Mouse (Mus musculus): Measurements from ENCODE around the gene Clip3. TPM values are rescaled to one million over a fixed set of nuclear protein-coding genes. Genes with fewer than 3 reads are reported as not detected.
A peak's percentile ranks its signal among the peaks of the same experiment; 100 is the strongest.

Gene Clip3
- polyA plus RNA-seq (2015; fragmentation: Nextera tagmentation; extraction: Ambion mirVana) = 92.0 and 99.2 TPM in 2 replicates

DNA sequence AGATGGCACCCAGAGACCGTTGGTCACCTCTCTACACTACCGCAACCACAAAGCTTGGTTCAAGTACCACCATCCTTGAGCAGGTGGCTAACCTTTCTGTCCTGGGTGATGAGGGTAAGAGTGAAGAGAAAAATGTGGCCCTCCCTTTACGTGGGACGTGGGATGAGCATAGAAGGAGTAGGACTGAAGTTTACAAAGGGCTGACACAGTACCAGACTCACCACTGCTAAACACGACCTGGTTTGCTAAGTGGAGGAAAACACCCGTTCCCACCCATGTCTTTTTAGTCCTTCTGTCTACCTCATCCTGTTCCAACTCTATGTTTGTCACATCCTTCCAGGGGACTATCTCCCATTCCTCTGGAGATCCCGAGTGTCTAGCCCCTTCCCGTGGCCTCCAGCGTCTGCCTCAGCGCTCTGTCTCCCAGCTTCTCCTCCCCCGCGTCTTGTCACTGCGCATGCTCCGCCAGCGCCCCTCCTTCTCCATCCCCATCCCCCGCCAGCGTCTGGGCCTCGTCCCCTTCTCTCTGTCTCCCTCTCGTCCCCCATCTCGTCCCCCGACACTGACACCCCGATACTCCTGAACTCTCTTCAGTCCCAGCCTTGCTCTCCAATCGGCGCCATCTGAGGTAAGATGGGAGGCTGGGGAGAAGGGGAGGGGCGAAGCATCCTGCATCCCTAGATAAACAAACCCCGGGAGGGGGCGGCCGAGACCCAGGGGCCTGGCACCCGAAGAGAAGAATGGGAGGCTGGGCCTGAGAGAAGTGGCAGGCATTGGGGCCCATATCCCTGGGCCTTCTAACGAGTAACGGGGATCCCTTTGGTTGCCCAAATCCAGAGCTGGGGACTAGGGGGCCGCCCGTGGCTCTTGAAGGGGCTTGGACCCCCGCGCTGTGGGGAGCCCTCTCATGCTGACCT is at the start of gene Clip3:
Gene Clip3 (plus strand): TSS at position 514 of the 917 bp plus-strand sequence.
- Histone ChIP-seq H3K4me3 (replicated peaks) (peak within 1 kb of the TSS; percentile 97), H3K36me3 (peaks cover 30% of the 10 kb centered on the region), H3K9me3 (no peaks in the 10 kb centered on the region), H3K27me3 (0 out of 2 replicates have a peak, but pooled peaks cover 4% of the 10 kb centered on the region), H3K4me1 (replicated peaks) (peaks cover 48% of the 10 kb centered on the region), H3K4me2 (replicated peaks) (peak within 1 kb of the TSS; percentile 96), H3K27ac (peak within 1 kb of the TSS; percentile 78), H3K9ac (replicated peaks) (peak within 1 kb of the TSS; percentile 99)
- WGBS = 6% methylated on average over 35 of the region's 35 CpGs
- peak; percentile 89 for ATAC-seq

GRCm38 (mm10) chr7:30251956-30252954 is 39.3 kb upstream of the Clip3 start:
- Histone ChIP-seq H3K4me1 (replicated peaks) (no peaks in the 10 kb centered on the region), H3K4me2 (replicated peaks) (no peak overlapping the region), H3K9ac (replicated peaks) (no peak overlapping the region), H3K27ac (no peak overlapping the region), H3K9me3 (no peaks in the 10 kb centered on the region), H3K4me3 (replicated peaks) (no peak overlapping the region), H3K27me3 (no peaks in the 10 kb centered on the region), H3K36me3 (peaks cover 20% of the 10 kb centered on the region)
- 90% methylated on average over 12 of the region's 12 CpGs for WGBS
- ATAC-seq = no peak

DNA sequence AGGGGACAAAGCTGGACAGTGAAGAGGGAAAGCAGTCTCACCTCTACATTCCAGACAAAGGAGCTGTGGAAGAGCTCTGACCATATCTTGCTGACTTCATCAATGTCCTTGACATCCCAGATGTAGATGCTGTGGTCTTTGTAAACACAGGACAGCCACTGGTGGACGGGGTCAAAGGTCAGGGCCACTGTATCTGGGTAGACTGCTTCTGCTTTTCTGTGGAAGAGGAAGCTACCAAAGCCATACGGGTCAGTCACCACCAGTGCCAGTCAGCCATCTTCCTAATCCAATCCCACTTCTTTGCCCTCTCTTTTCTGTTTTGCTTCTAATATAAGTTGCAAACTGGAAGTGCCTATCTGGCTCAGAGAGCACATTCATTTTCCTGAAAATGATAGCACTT is 26.5 kb upstream of the Clip3 start:
- H3K27ac ChIP-seq = no peak overlapping the region
- no peak overlapping the region for H3K4me3 ChIP-seq (replicated peaks)
- ATAC-seq = no peak
- peaks cover 38% of the 10 kb centered on the region for H3K36me3 ChIP-seq
- 88% methylated on average over 2 of the region's 2 CpGs for WGBS
- no peak overlapping the region for H3K4me2 ChIP-seq (replicated peaks)
- H3K9me3 ChIP-seq = no peaks in the 10 kb centered on the region
- no peak overlapping the region for H3K9ac ChIP-seq (replicated peaks)
- no peaks in the 10 kb centered on the region for H3K4me1 ChIP-seq (replicated peaks)
- H3K27me3 ChIP-seq = no peaks in the 10 kb centered on the region

- Histone ChIP-seq H3K36me3 (peaks cover 40% of the 10 kb centered on the region), H3K4me3 (replicated peaks) (no peak overlapping the region)
- no peak for ATAC-seq
These were observed 26.0 kb upstream of the Clip3 start for GRCm38 (mm10) chr7:30265531-30265930.

DNA sequence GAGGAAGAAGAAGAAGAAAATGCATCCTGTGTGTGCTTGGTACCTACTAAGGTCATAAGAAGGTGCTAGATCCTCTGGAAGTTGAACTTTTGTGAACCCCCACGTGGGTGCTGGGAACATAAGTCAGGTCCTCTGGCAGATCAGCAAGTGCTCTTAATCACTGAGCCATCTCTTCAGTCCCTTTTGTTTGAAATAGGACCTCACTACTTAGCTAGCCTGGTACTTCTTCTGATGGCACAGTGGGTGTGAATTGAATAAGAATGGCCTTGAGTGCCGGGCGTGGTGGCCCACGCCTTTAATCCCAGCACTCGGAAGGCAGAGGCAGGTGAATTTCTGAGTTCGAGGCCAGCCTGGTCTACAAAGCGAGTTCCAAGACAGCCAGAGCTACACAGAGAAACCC is 25.6 kb upstream of the Clip3 start:
- no peaks in the 10 kb centered on the region for H3K4me1 ChIP-seq (replicated peaks)
- no peak overlapping the region for H3K27ac ChIP-seq
- WGBS = 90% methylated on average over 7 of the region's 7 CpGs
- H3K9ac ChIP-seq (replicated peaks) = no peak overlapping the region
- no peak for ATAC-seq
- H3K36me3 ChIP-seq = peaks cover 40% of the 10 kb centered on the region
- no peaks in the 10 kb centered on the region for H3K27me3 ChIP-seq
- H3K9me3 ChIP-seq = no peaks in the 10 kb centered on the region
- no peak overlapping the region for H3K4me2 ChIP-seq (replicated peaks)
- H3K4me3 ChIP-seq (replicated peaks) = no peak overlapping the region

More at GRCm38 (mm10) chr7:30265531-30265930, 26.0 kb upstream of the Clip3 start:
- Histone ChIP-seq H3K4me2 (replicated peaks) (no peak overlapping the region), H3K27ac (no peak overlapping the region), H3K9ac (replicated peaks) (no peak overlapping the region), H3K9me3 (no peaks in the 10 kb centered on the region), H3K4me1 (replicated peaks) (no peaks in the 10 kb centered on the region), H3K27me3 (no peaks in the 10 kb centered on the region)
- WGBS = 92% methylated on average over 5 of the region's 5 CpGs

- no peaks in the 10 kb centered on the region for H3K4me1 ChIP-seq (replicated peaks)
- no peaks in the 10 kb centered on the region for H3K9me3 ChIP-seq
- no peak overlapping the region for H3K4me2 ChIP-seq (replicated peaks)
- H3K4me3 ChIP-seq (replicated peaks) = no peak overlapping the region
- no peaks in the 10 kb centered on the region for H3K27me3 ChIP-seq
- H3K9ac ChIP-seq (replicated peaks) = no peak overlapping the region
- no peak for ATAC-seq
- H3K36me3 ChIP-seq = peaks cover 33% of the 10 kb centered on the region
- H3K27ac ChIP-seq = no peak overlapping the region
- WGBS = 79% methylated on average over 3 of the region's 3 CpGs
These were observed 24.7 kb upstream of the Clip3 start for GRCm38 (mm10) chr7:30266780-30267179.

GRCm38 (mm10) chr7:30269641-30270040 is 21.9 kb upstream of the Clip3 start:
- H3K27ac ChIP-seq = no peak overlapping the region
- H3K27me3 ChIP-seq = no peaks in the 10 kb centered on the region
- no peaks in the 10 kb centered on the region for H3K4me1 ChIP-seq (replicated peaks)
- H3K4me2 ChIP-seq (replicated peaks) = no peak overlapping the region
- H3K9me3 ChIP-seq = no peaks in the 10 kb centered on the region
- H3K36me3 ChIP-seq = peaks cover 17% of the 10 kb centered on the region
- no peak overlapping the region for H3K4me3 ChIP-seq (replicated peaks)
- 89% methylated on average over 4 of the region's 4 CpGs for WGBS
- H3K9ac ChIP-seq (replicated peaks) = no peak overlapping the region
- no peak for ATAC-seq

GRCm38 (mm10) chr7:30274383-30274782 is 17.1 kb upstream of the Clip3 start:
- WGBS = 91% methylated on average over 6 of the region's 6 CpGs
- H3K4me3 ChIP-seq (replicated peaks) = no peak overlapping the region
- H3K4me2 ChIP-seq (replicated peaks) = no peak overlapping the region
- peaks cover 7% of the 10 kb centered on the region; the same call in 1 of the 2 replicates for H3K36me3 ChIP-seq
- no peaks in the 10 kb centered on the region for H3K27me3 ChIP-seq
- no peak for ATAC-seq
- no peak overlapping the region for H3K27ac ChIP-seq
- no peaks in the 10 kb centered on the region for H3K9me3 ChIP-seq
- no peak overlapping the region for H3K9ac ChIP-seq (replicated peaks)
- H3K4me1 ChIP-seq (replicated peaks) = peaks cover 5% of the 10 kb centered on the region

DNA sequence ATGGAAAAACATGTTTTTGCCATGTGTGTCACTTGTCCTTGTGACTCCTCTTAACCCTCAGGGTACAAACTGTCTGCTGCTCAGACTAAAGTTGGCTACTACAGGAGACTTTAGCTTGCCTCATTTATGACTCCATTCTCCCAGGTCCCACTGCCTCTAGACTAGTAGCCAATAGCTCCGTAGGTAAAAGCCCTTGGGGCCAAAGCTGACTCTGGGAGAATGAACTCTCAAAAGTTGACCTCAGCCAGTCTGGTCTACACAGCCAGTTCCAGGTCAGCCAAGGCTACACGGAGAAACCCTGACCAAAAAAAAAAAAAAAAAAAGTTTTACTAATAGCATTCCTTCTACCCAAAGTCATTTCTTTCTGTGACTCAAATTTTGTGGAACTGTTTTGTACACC is 12.6 kb upstream of the Clip3 start:
- H3K4me2 ChIP-seq (replicated peaks) = peak overlapping the region; percentile 92
- peaks cover 19% of the 10 kb centered on the region for H3K4me1 ChIP-seq (replicated peaks)
- no peaks in the 10 kb centered on the region for H3K9me3 ChIP-seq
- H3K4me3 ChIP-seq (replicated peaks) = peak overlapping the region; percentile 75; the same call in 1 of the 2 replicates
- H3K36me3 ChIP-seq = no peaks in the 10 kb centered on the region
- H3K9ac ChIP-seq (replicated peaks) = no peak overlapping the region
- WGBS = 64% methylated on average over 2 of the region's 2 CpGs
- H3K27me3 ChIP-seq = no peaks in the 10 kb centered on the region
- H3K27ac ChIP-seq = no peak overlapping the region
- ATAC-seq = no peak

- Histone ChIP-seq H3K4me1 (replicated peaks) (peaks cover 19% of the 10 kb centered on the region), H3K4me2 (replicated peaks) (peak overlapping the region; percentile 92), H3K27ac (peak overlapping the region; percentile 98; the same call in 1 of the 2 replicates), H3K4me3 (replicated peaks) (peak overlapping the region; percentile 75), H3K9ac (replicated peaks) (peak overlapping the region; percentile 72), H3K36me3 (no peaks in the 10 kb centered on the region), H3K9me3 (no peaks in the 10 kb centered on the region), H3K27me3 (no peaks in the 10 kb centered on the region)
- ATAC-seq = peak; percentile 24; the same call in 1 of the 2 replicates
- under 1% methylated on average over 6 of the region's 6 CpGs for WGBS
These were observed 12.0 kb upstream of the Clip3 start for GRCm38 (mm10) chr7:30279536-30279935.

DNA sequence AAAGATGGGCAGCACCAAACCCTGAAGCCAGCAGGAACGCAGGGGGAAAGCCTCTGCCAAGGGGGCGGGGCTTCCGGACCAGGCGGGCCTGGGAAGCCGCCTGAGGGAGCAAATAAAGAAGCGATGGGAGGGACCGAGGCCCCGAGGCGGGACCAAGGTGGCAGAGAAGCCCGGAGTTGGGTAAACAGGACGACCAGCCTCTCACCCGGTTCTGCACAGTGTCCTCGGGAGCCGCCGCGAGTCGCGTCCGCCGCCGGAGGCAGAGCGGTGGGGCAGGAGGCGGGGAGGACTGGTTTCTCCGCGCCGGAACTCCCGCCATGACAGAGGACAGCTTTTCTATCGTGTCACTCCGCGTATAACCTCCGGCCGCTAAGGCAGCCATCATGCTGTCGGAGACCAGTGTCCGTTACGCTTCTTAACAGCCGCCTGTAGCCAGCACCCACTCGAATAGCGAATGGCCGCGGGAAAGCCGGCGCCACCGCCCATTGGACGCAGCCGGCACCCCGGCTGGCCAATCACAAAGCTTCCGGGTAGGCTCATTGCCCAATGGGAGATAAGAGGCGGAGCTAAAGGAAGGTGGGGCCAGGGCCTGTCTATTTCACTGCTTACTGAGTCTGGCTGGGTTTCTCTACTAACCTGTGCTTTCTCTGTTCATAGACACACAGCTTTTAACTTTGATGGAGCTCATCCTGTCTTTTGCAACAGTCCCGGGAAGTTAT is 11.4 kb upstream of the Clip3 start, which contains the start of the genes Thap8 and Wdr62:
Gene Thap8 (plus strand): TSS at position 144 of the 719 bp plus-strand sequence.
Gene Wdr62 (minus strand): TSS at position 469 of the 719 bp plus-strand sequence.
- Histone ChIP-seq H3K27me3 (no peaks in the 10 kb centered on the region), H3K4me3 (replicated peaks) (peak within 1 kb of the TSS; percentile 75), H3K9ac (replicated peaks) (peak within 1 kb of the TSS; percentile 72), H3K4me1 (replicated peaks) (peaks cover 19% of the 10 kb centered on the region), H3K9me3 (no peaks in the 10 kb centered on the region), H3K4me2 (replicated peaks) (peak within 1 kb of the TSS; percentile 92), H3K27ac (peak within 1 kb of the TSS; percentile 98), H3K36me3 (no peaks in the 10 kb centered on the region)
- under 1% methylated on average over 49 of the region's 49 CpGs for WGBS
- peak; percentile 96 for ATAC-seq
